ENCODE assay signal across 7 mouse cellular contexts in the genomic region with DNA sequence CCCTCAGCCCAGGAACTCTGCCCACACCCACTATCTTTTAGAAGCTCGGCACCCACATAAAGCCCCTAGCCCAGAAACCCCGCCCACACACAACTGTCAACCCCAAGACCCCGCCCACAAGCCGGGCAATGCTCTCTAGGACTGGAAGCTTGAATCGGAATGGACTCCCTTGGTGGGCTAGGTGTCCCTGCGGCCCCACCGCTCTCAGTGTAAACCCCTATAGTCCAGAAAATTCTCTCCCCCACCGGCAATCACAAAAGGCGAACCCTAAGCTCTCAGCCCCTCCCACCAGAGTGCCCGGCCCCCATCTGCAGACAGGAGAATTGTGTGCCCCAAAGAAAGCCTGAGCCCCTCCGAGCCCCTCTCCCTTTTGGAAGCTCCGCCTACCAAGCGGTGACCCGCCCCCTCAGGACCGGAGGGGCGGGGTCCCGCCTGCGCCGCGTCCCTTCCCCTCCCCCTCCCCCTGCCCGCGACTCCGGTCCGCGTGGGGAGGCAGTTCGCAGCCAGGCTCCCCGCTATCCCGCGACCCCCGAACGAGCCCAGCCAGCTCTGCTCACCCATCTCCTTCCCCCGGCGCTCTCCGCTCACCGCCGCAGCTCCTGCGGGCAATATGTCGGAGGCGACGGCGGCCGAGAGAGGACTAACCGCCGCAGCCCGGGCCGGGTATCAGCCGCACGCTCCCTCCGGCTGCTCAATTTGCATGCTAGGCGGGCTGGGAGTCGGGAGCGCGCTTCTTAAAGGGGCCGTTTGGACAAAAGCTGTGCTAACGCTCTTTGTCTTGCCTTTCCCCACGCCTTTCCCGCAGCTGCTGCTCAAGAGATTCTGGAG. TPM values are rescaled to one million over a fixed set of nuclear protein-coding genes. Genes with fewer than 3 reads are reported as not detected.
DNase-seq lines count a peak whose midpoint lies in the region; ATAC-seq and TF ChIP-seq lines count a peak whose summit lies in the region.

TSS of gene Tmem39b (minus strand) at position 681 of the 828 bp plus-strand sequence.

- peak within 1 kb of the TSS; percentile 65 for H3K4me3 ChIP-seq in intestine, postnatal 0 days (ENCODE audit: low read depth, low read length)
- peak within 1 kb of the TSS; percentile 66 for H3K4me3 ChIP-seq in midbrain, embryonic 12.5 days
- peak within 1 kb of the TSS; percentile 97 for H3K4me3 ChIP-seq in small intestine, adult 2 months (ENCODE audit: low read depth, low read length)

- intact Hi-C loops in left cerebral cortex, postnatal 4 days (cut with DNase I), result no loop called here

- TF ChIP-seq CTCF in intestine, postnatal 0 days (IDR thresholded peaks at IDR 0.05; ENCODE audit: low read depth), result no peak
- no peak for TF ChIP-seq CTCF in small intestine, adult 2 months (IDR thresholded peaks at IDR 0.05; ENCODE audit: extremely low read depth, insufficient read length, insufficient replicate concordance, low read depth, low read length)

- H3K27me3 ChIP-seq in intestine, postnatal 0 days (replicated peaks; ENCODE audit: control insufficient read depth, insufficient read depth, low read length), result no peaks in the 10 kb centered on the region
- H3K27me3 ChIP-seq in midbrain, embryonic 12.5 days, result no peaks in the 10 kb centered on the region
- H3K27me3 ChIP-seq in small intestine, adult 2 months (ENCODE audit: control insufficient read depth, insufficient read depth, low read length), result no peaks in the 10 kb centered on the region

- H3K36me3 ChIP-seq in intestine, postnatal 0 days (ENCODE audit: control insufficient read depth, insufficient read depth), result peaks cover 18% of the 10 kb centered on the region; the same call in 1 of the 2 replicates
- H3K36me3 ChIP-seq in midbrain, embryonic 12.5 days, result peaks cover 29% of the 10 kb centered on the region
- peaks cover 10% of the 10 kb centered on the region for H3K36me3 ChIP-seq in small intestine, adult 2 months (ENCODE audit: control insufficient read depth, insufficient read depth, low read length)

- H3K4me2 ChIP-seq in intestine, postnatal 0 days (replicated peaks; ENCODE audit: low read depth), result peak within 1 kb of the TSS; percentile 87
- peak within 1 kb of the TSS; percentile 66 for H3K4me2 ChIP-seq in midbrain, embryonic 12.5 days (replicated peaks)

- H3K27ac ChIP-seq in intestine, postnatal 0 days (ENCODE audit: low read depth, low read length), result peak within 1 kb of the TSS; percentile 68
- peak within 1 kb of the TSS; percentile 96 for H3K27ac ChIP-seq in midbrain, embryonic 12.5 days (replicated peaks)
- H3K27ac ChIP-seq in small intestine, adult 2 months (ENCODE audit: insufficient read depth, low read depth, low read length), result peak within 1 kb of the TSS; percentile 23; the same call in 1 of the 2 replicates

- DNase-seq in adrenal gland, adult 8-10 months, result peak; percentile 87
- DNase-seq in embryo, embryonic 9.5 days (ENCODE audit: extremely low spot score), result peak; percentile 95
- no peak for DNase-seq in gonadal fat pad, adult 2 months (ENCODE audit: low read depth)
- peak; percentile 94 for DNase-seq in left cerebral cortex, postnatal 4 days

- peak; percentile 83 for ATAC-seq in intestine, postnatal 0 days
- peak; percentile 88 for ATAC-seq in midbrain, embryonic 12.5 days (ENCODE audit: low FRiP score, low read depth)

- H3K4me1 ChIP-seq in intestine, postnatal 0 days (replicated peaks; ENCODE audit: control insufficient read depth, insufficient read depth, low read length), result peaks cover 3% of the 10 kb centered on the region; the same call in 1 of the 2 replicates
- H3K4me1 ChIP-seq in midbrain, embryonic 12.5 days, result peaks cover 18% of the 10 kb centered on the region
- no peaks in the 10 kb centered on the region for H3K4me1 ChIP-seq in small intestine, adult 2 months (ENCODE audit: control insufficient read depth, insufficient read depth, insufficient read length, low read length)

- TF ChIP-seq POLR2A in small intestine, adult 2 months (IDR thresholded peaks at IDR 0.05; ENCODE audit: low read depth, low read length), result no peak

- under 1% methylated on average over 50 of the region's 57 CpGs for WGBS in intestine, postnatal 0 days
- under 1% methylated on average over 55 of the region's 57 CpGs for WGBS in midbrain, embryonic 12.5 days
- under 1% methylated on average over 57 of the region's 57 CpGs for WGBS in small intestine, adult 2 months

- peak within 1 kb of the TSS; percentile 64 for H3K9ac ChIP-seq in intestine, postnatal 0 days (ENCODE audit: low read depth, low read length)
- H3K9ac ChIP-seq in midbrain, embryonic 12.5 days (replicated peaks), result peak within 1 kb of the TSS; percentile 74

- H3K9me3 ChIP-seq in intestine, postnatal 0 days (ENCODE audit: control insufficient read depth), result no peaks in the 10 kb centered on the region
- H3K9me3 ChIP-seq in midbrain, embryonic 12.5 days, result no peaks in the 10 kb centered on the region

RNA-seq across cellular contexts. Expression of gene Tmem39b, which starts in this region (rescaled TPM):
- 10 to 100 TPM; 10.5 to 13.9 (median 11.1) TPM for total RNA-seq in adrenal gland, adult 8-10 months (2022)
- polyA plus RNA-seq in gonadal fat pad, adult 2 months (2012; rRNA removed), result 27.5 and 32.5 TPM in 2 replicates
- polyA plus RNA-seq in intestine, postnatal 0 days (2015; fragmentation: Nextera tagmentation; extraction: Ambion mirVana), result 4.0 and 4.6 TPM in 2 replicates
- 10 to 100 TPM; 21.5 to 22.3 TPM for total RNA-seq in left cerebral cortex, postnatal 4 days (2021)
- polyA plus RNA-seq in midbrain, embryonic 12.5 days (2016; fragmentation: Nextera tagmentation; extraction: Ambion mirVana), result 17.3 and 21.9 TPM in 2 replicates
- polyA plus RNA-seq in small intestine, adult 2 months (2012; rRNA removed), result 11.2 and 21.4 TPM in 2 replicates

Comparison
In these comparisons a context has a peak if more than half of its experiments do, and no peak if none do; other contexts are left out.
1. H3K27ac ChIP-seq: peak in every context shown above with its lines; median percentile 96 in midbrain, embryonic 12.5 days; 68 in intestine, postnatal 0 days; 23 in small intestine, adult 2 months.